Mouse (Mus musculus): ENCODE measurements at regions not wholly inside any gene's neighbourhood (a gene's known extent, or its start where the extent isn't known, plus 50 kb on each side); places are given as distances from the start of the nearest gene placed in this dataset.
"Not testable (repeated sequence)": the region's sequence is repeated elsewhere in the genome, so short reads cannot be mapped to it uniquely, and the experiment has no call there.

- DNase-seq (ENCODE audit: low spot score): no peak
These were observed 173.7 kb downstream of the Alg10b start for GRCm38 (mm10) chr15:90397691-90398377.

GRCm38 (mm10) chr15:90400326-90401280 lies 176.5 kb downstream of the Alg10b start:
- no peak for DNase-seq (ENCODE audit: low spot score)

DNA sequence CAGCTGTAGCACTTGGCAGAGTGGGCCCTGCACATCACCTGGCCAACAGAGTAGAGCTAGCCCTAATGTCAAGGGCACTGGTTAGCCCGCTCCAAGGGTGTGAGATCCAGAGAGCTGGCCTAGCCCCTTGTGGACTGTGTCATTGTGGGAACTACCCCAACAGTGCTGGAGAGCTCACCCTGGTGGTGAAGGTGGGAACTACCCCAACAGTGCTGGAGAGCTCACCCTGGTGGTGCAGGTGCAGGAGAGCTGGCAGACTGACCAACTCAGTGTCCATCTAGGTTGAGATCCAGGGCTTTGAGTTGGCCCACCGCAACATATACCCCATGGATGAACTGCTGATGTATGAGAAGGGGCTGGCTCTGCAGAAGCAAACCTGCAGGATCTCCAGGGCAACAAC lies 196.7 kb downstream of the Alg10b start:
- peak; percentile 12 for DNase-seq (ENCODE audit: low spot score)

- no peak for DNase-seq (ENCODE audit: low spot score)
These were observed 198.1 kb downstream of the Alg10b start for GRCm38 (mm10) chr15:90422122-90422614.

DNA sequence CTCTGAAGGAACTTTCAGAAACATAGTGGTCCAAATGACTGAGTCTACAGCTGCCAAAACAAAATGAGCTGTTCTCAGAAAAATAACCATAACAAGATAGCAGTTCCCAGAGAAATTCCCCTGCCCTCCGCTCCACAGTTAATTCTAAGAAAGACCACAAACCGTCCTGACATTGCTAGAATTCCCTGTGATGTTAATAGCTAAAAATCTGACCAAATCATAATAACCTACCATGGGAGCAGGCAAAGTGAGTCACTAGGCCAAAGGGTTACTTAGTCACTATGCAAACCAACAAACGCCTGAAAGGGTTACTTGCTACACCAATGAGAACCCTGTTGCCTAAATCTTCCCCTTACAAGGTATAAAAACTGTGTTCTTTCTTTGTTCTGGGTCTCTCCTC lies 206.9 kb downstream of the Alg10b start:
- DNase-seq (ENCODE audit: low spot score): not testable (repeated sequence)

- no peak for DNase-seq (ENCODE audit: low spot score)
These were observed 208.0 kb downstream of the Alg10b start for GRCm38 (mm10) chr15:90432154-90432553.

DNA sequence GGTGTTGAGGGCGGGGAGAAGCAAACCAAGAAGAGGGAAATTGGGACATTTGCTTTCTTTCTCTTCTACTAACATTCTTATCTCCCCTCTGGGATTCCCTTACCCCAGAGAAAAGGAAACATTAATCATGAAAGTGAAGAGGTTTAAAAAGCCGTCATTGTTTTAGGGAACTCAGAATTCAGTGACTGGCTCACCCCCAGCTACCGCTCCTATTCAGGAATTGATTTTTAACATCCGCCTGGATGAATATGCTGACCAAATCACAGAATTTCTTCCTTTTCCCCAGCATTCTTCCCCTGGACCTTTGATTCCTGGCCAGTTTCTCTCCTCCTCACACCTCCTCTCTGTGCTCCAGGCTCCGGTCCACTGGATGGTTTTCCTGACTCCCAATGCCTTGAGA lies 211.2 kb downstream of the Alg10b start:
- DNase-seq (ENCODE audit: low spot score): no peak
